Mouse (Mus musculus) hindbrain, embryonic 11.5 days (tissue): ENCODE results near the gene Bmp10. TPM values are rescaled to one million over a fixed set of nuclear protein-coding genes. Genes with fewer than 3 reads are reported as not detected.
"Not testable (repeated sequence)": the region's sequence is repeated elsewhere in the genome, so short reads cannot be mapped to it uniquely, and the experiment has no call there.

Experiments used
- ATAC-seq: fragments of 200-750 bp; cut with Nextera tagmentation; 2 replicates; pipeline ENCODE4 v1.8.0; 2017; ENCODE audit warnings: mild to moderate bottlenecking, moderate TSS enrichment, moderate library complexity; ENCODE audit not compliant: low FRiP score
- DNase-seq: peaks from one replicate; pipeline ENCODE4 v3.0.0-alpha.2; 2015; ENCODE audit warnings: low spot score
- H3K27ac ChIP-seq: fragments of 300-500 bp; sonication (generic); 2 replicates; pipeline ENCODE4 v1.5.1; 2014; ENCODE audit warnings: mild to moderate bottlenecking, low read depth, low read length
- H3K27me3 ChIP-seq: fragments of 300-500 bp; sonication (generic); 2 replicates; pipeline ENCODE4 v1.6.1; 2014; ENCODE audit warnings: mild to moderate bottlenecking, low read length, moderate library complexity, mixed read lengths; ENCODE audit not compliant: control insufficient read depth, insufficient read depth
- H3K36me3 ChIP-seq: fragments of 300-500 bp; sonication (generic); 2 replicates; pipeline ENCODE4 v1.6.1; 2014; ENCODE audit warnings: mild to moderate bottlenecking, low read length, moderate library complexity, mixed read lengths; ENCODE audit not compliant: control insufficient read depth, insufficient read depth
- H3K4me1 ChIP-seq: fragments of 300-500 bp; sonication (generic); replicated peaks from 2 replicates; pipeline ENCODE4 v1.6.1; 2014; ENCODE audit warnings: low read length, mixed read lengths; ENCODE audit not compliant: control insufficient read depth, insufficient read depth
- H3K4me2 ChIP-seq: fragments of 300-500 bp; sonication (generic); replicated peaks from 2 replicates; pipeline ENCODE4 v1.6.1; 2014; ENCODE audit warnings: mild to moderate bottlenecking, low read depth, low read length
- H3K4me3 ChIP-seq: fragments of 300-500 bp; sonication (generic); 2 replicates; pipeline ENCODE4 v1.5.1; 2014; ENCODE audit warnings: low read depth, low read length
- H3K9ac ChIP-seq: fragments of 300-500 bp; sonication (generic); 2 replicates; pipeline ENCODE4 v1.6.1; 2014; ENCODE audit warnings: low read depth, low read length
- H3K9me3 ChIP-seq: fragments of 300-500 bp; sonication (generic); 2 replicates; pipeline ENCODE4 v1.6.1; 2016; ENCODE audit warnings: low read length; ENCODE audit not compliant: control insufficient read depth
- WGBS: fragments of 180-500 bp; shearing (Covaris S2); extraction: QIAGEN DNeasy Blood & Tissue Kit; methylation state at CpG from one replicate; pipeline ENCODE4 v1.1.7; 2014; 5-methylcytosine and 5-hydroxymethylcytosine counted together
- polyA plus RNA-seq: library from polyadenylated mRNA; unstranded; fragments of >200 nt; fragmentation: Nextera tagmentation; extraction: Ambion mirVana; gene quantifications from 2 replicates; pipeline ENCODE4 v1.2.1, GENCODE M21; 2014

Bmp10 gene
- polyA plus RNA-seq, 1 experiment from 2014 or later: not detected

- H3K27ac ChIP-seq: no peak overlapping the region
- no peaks in the 10 kb centered on the region for H3K4me1 ChIP-seq
- no peak; the same call in 1 of the 2 replicates for ATAC-seq
- no peak overlapping the region for H3K9ac ChIP-seq
- no peak overlapping the region; the same call in 1 of the 2 replicates for H3K4me2 ChIP-seq
- H3K36me3 ChIP-seq: no peaks in the 10 kb centered on the region
- H3K4me3 ChIP-seq: no peak overlapping the region
- 15% methylated on average over 12 of the region's 12 CpGs for WGBS
- peak; percentile 88 for DNase-seq
- H3K9me3 ChIP-seq: no peaks in the 10 kb centered on the region
- no peaks in the 10 kb centered on the region for H3K27me3 ChIP-seq
These were observed 37.4 kb downstream of the Bmp10 start for GRCm38 (mm10) chr6:87466221-87466620.

GRCm38 (mm10) chr6:87467373-87467772 lies 38.6 kb downstream of the Bmp10 start:
- Histone ChIP-seq H3K4me1 (no peaks in the 10 kb centered on the region), H3K27me3 (no peaks in the 10 kb centered on the region)
- 93% methylated on average over 1 of the region's 1 CpGs for WGBS

GRCm38 (mm10) chr6:87468372-87468771 lies 39.6 kb downstream of the Bmp10 start:
- Histone ChIP-seq H3K4me3 (no peak overlapping the region), H3K4me1 (no peaks in the 10 kb centered on the region), H3K9me3 (no peaks in the 10 kb centered on the region), H3K9ac (no peak overlapping the region), H3K36me3 (no peaks in the 10 kb centered on the region), H3K4me2 (no peak overlapping the region), H3K27ac (no peak overlapping the region), H3K27me3 (no peaks in the 10 kb centered on the region)
- DNase-seq (no peak), ATAC-seq (no peak)
- WGBS: 95% methylated on average over 10 of the region's 10 CpGs

More at GRCm38 (mm10) chr6:87467373-87467772, 38.6 kb downstream of the Bmp10 start:
- Histone ChIP-seq H3K36me3 (no peaks in the 10 kb centered on the region), H3K4me3 (no peak overlapping the region), H3K9me3 (no peaks in the 10 kb centered on the region), H3K9ac (no peak overlapping the region), H3K27ac (no peak overlapping the region), H3K4me2 (no peak overlapping the region)
- ATAC-seq: no peak
- no peak for DNase-seq

GRCm38 (mm10) chr6:87470098-87470497 lies 41.3 kb downstream of the Bmp10 start:
- not testable (repeated sequence) for H3K9ac ChIP-seq, ATAC-seq, H3K4me1 ChIP-seq, H3K9me3 ChIP-seq, H3K27me3 ChIP-seq, H3K27ac ChIP-seq, H3K4me2 ChIP-seq, DNase-seq, H3K4me3 ChIP-seq, H3K36me3 ChIP-seq
- 88% methylated on average over 12 of the region's 12 CpGs for WGBS

GRCm38 (mm10) chr6:87475223-87475622 lies 46.4 kb downstream of the Bmp10 start:
- 94% methylated on average over 5 of the region's 5 CpGs for WGBS
- Histone ChIP-seq H3K27ac (no peak overlapping the region), H3K36me3 (no peaks in the 10 kb centered on the region), H3K4me2 (no peak overlapping the region), H3K9me3 (no peaks in the 10 kb centered on the region), H3K4me3 (no peak overlapping the region), H3K4me1 (no peaks in the 10 kb centered on the region), H3K9ac (no peak overlapping the region), H3K27me3 (no peaks in the 10 kb centered on the region)
- no peak for ATAC-seq
- DNase-seq: no peak

- no peak for ATAC-seq
These were observed 50.1 kb downstream of the Bmp10 start for GRCm38 (mm10) chr6:87478847-87479246.

GRCm38 (mm10) chr6:87479291-87479999 lies 50.7 kb downstream of the Bmp10 start:
- H3K9me3 ChIP-seq: no peaks in the 10 kb centered on the region
- WGBS: 53% methylated on average over 5 of the region's 5 CpGs
- H3K4me1 ChIP-seq: no peaks in the 10 kb centered on the region
- no peak overlapping the region for H3K9ac ChIP-seq
- H3K4me2 ChIP-seq: no peak overlapping the region
- no peak overlapping the region for H3K4me3 ChIP-seq
- no peaks in the 10 kb centered on the region for H3K27me3 ChIP-seq
- no peak overlapping the region for H3K27ac ChIP-seq
- ATAC-seq (no peak), DNase-seq (no peak)
- H3K36me3 ChIP-seq: no peaks in the 10 kb centered on the region

More at GRCm38 (mm10) chr6:87478847-87479246, 50.1 kb downstream of the Bmp10 start:
- H3K9me3 ChIP-seq: no peaks in the 10 kb centered on the region
- no peak overlapping the region for H3K27ac ChIP-seq
- no peaks in the 10 kb centered on the region for H3K4me1 ChIP-seq
- H3K4me2 ChIP-seq: no peak overlapping the region
- H3K36me3 ChIP-seq: no peaks in the 10 kb centered on the region
- no peak for DNase-seq
- H3K4me3 ChIP-seq: no peak overlapping the region
- H3K9ac ChIP-seq: no peak overlapping the region
- no peaks in the 10 kb centered on the region for H3K27me3 ChIP-seq
- 53% methylated on average over 4 of the region's 4 CpGs for WGBS

GRCm38 (mm10) chr6:87483224-87483899 lies 54.6 kb downstream of the Bmp10 start:
- Histone ChIP-seq H3K27ac (no peak overlapping the region), H3K36me3 (no peaks in the 10 kb centered on the region), H3K4me3 (no peak overlapping the region), H3K9ac (no peak overlapping the region), H3K4me1 (no peaks in the 10 kb centered on the region), H3K27me3 (no peaks in the 10 kb centered on the region), H3K9me3 (no peaks in the 10 kb centered on the region), H3K4me2 (no peak overlapping the region)
- no peak for ATAC-seq
- 54% methylated on average over 12 of the region's 12 CpGs for WGBS
- no peak for DNase-seq

- Histone ChIP-seq H3K36me3 (no peaks in the 10 kb centered on the region), H3K9ac (no peak overlapping the region), H3K4me3 (no peak overlapping the region), H3K4me2 (no peak overlapping the region), H3K9me3 (no peaks in the 10 kb centered on the region), H3K27me3 (no peaks in the 10 kb centered on the region), H3K4me1 (no peaks in the 10 kb centered on the region), H3K27ac (no peak overlapping the region)
- whole genome bisulfite sequencing: 59% methylated on average over 3 of the region's 3 CpGs
- no peak for DNase-seq
- no peak for ATAC-seq
These were observed 55.1 kb downstream of the Bmp10 start for GRCm38 (mm10) chr6:87483900-87484289.
